Mouse (Mus musculus): ENCODE data around the gene Xirp1. TPM values are rescaled to one million over a fixed set of nuclear protein-coding genes. Genes with fewer than 3 reads are reported as not detected.

Xirp1 gene
- polyA plus RNA-seq, 1 experiment = 0.04 TPM

DNA sequence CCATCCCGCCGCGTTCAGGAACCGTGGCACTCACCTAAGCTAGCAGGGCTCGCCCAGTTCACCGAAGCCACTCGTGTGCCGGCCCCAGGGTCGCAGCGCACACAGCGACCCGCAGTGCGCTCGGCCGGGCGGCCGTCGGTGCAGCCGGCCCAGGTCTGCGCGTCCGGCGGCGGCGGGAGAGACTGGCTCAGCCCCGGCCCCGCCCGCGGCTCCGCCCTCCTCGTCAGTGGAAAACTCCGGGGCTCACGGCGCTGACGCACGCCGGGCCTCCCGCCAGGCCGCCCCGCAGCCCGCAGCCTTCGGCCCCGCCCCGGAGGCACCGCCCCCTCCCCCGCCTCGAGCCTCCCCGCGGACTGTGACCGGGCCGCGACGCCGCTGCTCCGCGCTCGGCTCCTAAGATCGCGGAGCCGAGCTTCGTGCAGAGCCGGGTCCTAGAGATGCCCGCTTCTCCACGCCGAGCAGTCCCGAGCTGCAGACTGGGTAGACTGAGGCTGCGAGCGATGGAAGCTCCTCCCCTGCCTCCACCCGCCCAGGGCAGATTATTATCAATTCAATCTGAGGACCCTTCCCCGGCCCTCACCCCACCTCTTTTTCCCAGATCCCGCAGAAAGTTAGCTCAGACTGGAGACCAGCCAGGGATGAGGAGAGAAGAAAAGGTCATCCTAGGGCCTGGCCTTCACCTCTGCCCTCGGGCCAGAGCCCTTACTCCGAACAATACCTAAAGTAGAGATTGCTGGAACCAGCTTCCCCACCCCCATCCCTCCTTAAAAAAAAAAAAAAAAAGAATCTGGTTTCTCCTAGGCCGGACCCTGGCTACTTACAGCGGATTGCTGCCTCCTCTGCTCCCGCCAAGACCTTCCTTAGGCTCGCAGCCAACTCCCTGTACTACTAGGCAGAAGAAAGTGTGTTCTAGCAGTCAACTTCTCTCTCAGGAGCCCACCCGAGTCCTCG lies 39.5 kb downstream of the Xirp1 start:
- peaks cover 16% of the 10 kb centered on the region for H3K4me1 ChIP-seq (ENCODE audit: control insufficient read depth, insufficient read depth, low read length)
- H3K27ac ChIP-seq (ENCODE audit: insufficient read depth, low read length) = peak overlapping the region; percentile 83
- TF ChIP-seq POLR2A (IDR thresholded peaks at IDR 0.05; ENCODE audit: extremely low read depth, insufficient read depth, low read length) (peak; percentile 69), CTCF (IDR thresholded peaks at IDR 0.05; ENCODE audit: extremely low read depth, insufficient read depth, low read length) (no peak)
- H3K4me3 ChIP-seq (ENCODE audit: insufficient read depth, low read length) = peak overlapping the region; percentile 85

DNA sequence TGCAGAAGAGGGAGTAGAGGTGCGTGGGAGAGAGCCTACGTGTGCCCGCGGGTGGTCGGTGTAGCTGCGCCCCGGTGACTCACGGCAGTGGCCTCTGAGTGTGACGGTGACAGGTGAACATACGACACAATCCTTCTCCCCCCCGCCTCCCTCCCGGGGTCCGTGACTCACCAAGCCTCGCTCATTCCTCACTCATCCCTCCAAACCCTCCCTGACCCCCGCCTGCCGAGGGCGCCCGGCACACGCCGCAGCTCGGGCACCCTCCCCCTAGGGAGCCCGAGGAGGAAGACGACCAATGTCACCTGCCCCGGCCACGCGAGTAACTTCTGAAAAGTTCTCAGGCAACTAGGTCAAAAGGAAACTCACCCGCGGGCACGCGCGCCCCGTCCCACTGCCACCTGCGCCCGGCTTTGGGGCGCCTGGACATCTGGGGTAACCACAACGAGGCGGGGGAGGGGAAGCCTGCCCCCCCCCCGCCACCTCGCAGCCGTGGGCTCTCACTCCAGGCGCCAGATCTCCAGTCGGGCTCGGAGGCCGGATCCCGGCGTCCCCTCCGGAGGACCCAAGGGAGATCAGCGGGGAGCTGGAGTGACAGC lies 40.3 kb downstream of the Xirp1 start:
- TF ChIP-seq CTCF (IDR thresholded peaks at IDR 0.05; ENCODE audit: extremely low read depth, insufficient read depth, low read length) (no peak), POLR2A (IDR thresholded peaks at IDR 0.05; ENCODE audit: extremely low read depth, insufficient read depth, low read length) (no peak)
- peaks cover 23% of the 10 kb centered on the region for H3K4me1 ChIP-seq (ENCODE audit: control insufficient read depth, insufficient read depth, low read length)
- peak overlapping the region; percentile 83 for H3K27ac ChIP-seq (ENCODE audit: insufficient read depth, low read length)
- peak overlapping the region; percentile 85 for H3K4me3 ChIP-seq (ENCODE audit: insufficient read depth, low read length)

DNA sequence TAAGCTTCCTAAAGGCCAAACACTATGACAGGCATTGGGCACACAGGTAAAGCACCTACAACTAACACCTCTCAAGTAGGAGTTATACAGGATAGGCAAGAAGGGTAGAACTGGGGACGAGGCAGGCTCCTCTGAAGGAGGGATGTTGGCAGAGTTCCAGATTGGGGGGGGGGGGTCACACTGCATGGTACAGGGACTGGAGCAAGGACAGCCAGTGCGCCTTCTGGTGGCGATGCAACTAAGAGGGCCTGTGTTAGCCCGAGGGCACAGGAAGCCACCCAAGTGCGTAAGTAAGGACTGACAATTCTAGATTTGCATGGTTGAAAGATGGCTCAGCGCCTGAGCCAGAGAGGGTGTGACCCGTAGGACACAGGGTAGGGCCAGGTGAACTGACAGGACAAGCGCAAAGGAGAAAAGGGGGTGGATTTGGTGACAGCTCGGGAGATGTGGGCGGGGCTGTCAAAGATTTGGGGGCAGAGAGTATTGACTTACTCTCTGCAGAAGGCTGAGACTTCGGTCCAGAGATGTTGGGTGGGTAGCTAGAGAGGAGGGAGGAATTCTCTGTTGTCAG lies 41.1 kb downstream of the Xirp1 start:
- TF ChIP-seq POLR2A (IDR thresholded peaks at IDR 0.05; ENCODE audit: extremely low read depth, insufficient read depth, low read length) = no peak
- TF ChIP-seq CTCF (IDR thresholded peaks at IDR 0.05; ENCODE audit: extremely low read depth, insufficient read depth, low read length) = peak; percentile 28
- Histone ChIP-seq H3K27ac (ENCODE audit: insufficient read depth, low read length) (peak overlapping the region; percentile 83), H3K4me1 (ENCODE audit: control insufficient read depth, insufficient read depth, low read length) (peaks cover 28% of the 10 kb centered on the region), H3K4me3 (ENCODE audit: insufficient read depth, low read length) (peak overlapping the region; percentile 85)

DNA sequence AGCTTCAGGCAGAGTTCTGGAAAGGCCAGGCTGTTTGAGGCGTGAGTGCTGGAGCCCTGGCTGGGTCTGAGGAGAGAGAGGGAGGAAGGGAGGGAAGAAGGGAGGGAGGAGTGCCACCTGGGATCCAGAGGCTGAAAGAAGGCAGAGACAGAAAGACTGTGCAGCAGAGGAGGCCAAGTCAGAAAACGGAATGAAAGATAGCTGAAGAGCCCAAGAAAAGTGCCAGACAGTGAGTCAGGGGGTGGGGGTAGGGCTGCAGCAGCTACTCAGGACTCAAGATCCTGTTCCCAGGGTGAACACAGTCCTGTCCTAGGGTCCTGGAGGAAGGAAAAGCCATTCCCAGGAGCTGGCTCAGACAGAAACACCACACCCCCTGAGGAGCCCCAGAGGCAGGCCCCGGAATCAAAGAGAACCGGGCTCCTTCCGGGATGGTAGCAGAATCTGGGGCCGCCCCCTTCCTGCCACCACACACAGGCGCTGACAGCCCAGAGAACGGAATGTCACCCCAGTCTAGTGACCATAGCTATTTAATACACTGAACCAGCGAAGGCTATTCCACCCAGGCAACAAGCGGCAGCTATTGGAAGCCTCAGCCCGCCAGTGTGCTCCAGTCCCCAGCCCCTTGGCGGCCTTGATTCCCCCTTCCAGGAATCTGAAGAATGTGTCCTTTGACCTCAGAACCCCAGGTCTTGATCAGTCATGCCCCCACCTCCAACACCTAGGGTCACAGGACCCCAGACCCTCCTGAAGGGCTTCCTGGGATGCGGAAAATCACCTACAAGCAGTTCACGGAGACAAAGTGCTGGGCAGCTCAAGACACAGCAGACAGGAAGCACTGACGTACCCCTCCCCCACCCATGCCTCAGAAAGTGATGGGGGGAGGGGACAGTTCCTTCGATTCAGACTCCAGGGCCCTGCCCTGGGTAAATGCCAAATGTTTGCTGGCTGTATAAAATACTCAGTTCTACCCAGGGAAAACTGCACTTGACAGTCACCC lies 41.9 kb downstream of the Xirp1 start:
- peak overlapping the region; percentile 83 for H3K27ac ChIP-seq (ENCODE audit: insufficient read depth, low read length)
- H3K4me3 ChIP-seq (ENCODE audit: insufficient read depth, low read length) = peak overlapping the region; percentile 85
- H3K4me1 ChIP-seq (ENCODE audit: control insufficient read depth, insufficient read depth, low read length) = peaks cover 30% of the 10 kb centered on the region
- TF ChIP-seq CTCF (IDR thresholded peaks at IDR 0.05; ENCODE audit: extremely low read depth, insufficient read depth, low read length) (no peak), POLR2A (IDR thresholded peaks at IDR 0.05; ENCODE audit: extremely low read depth, insufficient read depth, low read length) (peak; percentile 35; the same call in 1 of the 2 replicates)

DNA sequence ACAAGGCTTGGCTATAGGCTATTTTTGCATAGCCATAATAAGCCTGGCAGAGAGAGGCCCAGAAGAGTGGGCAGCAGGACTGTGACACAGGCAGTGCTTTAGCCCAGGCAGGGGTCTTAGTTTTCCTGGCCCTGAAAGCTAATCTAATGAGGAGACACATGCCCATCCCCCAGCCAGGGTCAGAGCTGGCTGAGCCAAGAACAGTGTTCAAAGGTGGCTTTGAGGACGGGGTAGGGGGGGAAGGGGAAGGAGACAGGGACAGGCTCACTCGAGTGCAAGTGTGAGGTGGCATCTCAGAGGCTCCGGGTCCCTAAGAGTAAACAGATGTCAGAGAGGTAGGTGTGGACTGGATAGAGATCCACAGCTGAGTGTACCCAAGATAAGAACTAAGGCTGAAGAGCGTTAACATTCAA lies 42.6 kb downstream of the Xirp1 start:
- Histone ChIP-seq H3K4me1 (ENCODE audit: control insufficient read depth, insufficient read depth, low read length) (peaks cover 30% of the 10 kb centered on the region), H3K27ac (ENCODE audit: insufficient read depth, low read length) (peak overlapping the region; percentile 83; the same call in 1 of the 2 replicates), H3K4me3 (ENCODE audit: insufficient read depth, low read length) (peak overlapping the region; percentile 85; the same call in 1 of the 2 replicates)
- TF ChIP-seq CTCF (IDR thresholded peaks at IDR 0.05; ENCODE audit: extremely low read depth, insufficient read depth, low read length) = no peak
- no peak for TF ChIP-seq POLR2A (IDR thresholded peaks at IDR 0.05; ENCODE audit: extremely low read depth, insufficient read depth, low read length)

DNA sequence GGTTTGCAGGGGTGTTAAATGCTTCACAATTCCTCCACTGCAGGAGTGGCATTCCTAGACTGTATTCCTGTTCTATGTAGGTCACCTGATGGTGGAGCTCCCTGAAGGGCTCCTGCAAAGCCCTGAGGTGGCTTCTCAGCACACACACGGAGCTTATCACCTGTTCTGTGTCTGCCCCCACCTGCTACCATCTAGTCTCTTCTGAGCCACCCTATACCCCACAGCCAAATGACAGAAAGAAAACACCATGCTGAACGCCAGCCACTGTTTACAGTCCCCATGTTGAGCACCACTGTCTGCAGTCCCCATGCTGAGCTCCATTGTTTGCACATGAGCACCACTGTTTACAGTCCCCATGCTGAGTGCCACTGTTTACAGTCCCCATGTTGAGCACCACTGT lies 43.6 kb downstream of the Xirp1 start:
- peaks cover 30% of the 10 kb centered on the region for H3K4me1 ChIP-seq (ENCODE audit: control insufficient read depth, insufficient read depth, low read length)
- TF ChIP-seq CTCF (IDR thresholded peaks at IDR 0.05; ENCODE audit: extremely low read depth, insufficient read depth, low read length) (no peak), POLR2A (IDR thresholded peaks at IDR 0.05; ENCODE audit: extremely low read depth, insufficient read depth, low read length) (no peak)
- H3K4me3 ChIP-seq (ENCODE audit: insufficient read depth, low read length) = no peak overlapping the region
- H3K27ac ChIP-seq (ENCODE audit: insufficient read depth, low read length) = no peak overlapping the region

DNA sequence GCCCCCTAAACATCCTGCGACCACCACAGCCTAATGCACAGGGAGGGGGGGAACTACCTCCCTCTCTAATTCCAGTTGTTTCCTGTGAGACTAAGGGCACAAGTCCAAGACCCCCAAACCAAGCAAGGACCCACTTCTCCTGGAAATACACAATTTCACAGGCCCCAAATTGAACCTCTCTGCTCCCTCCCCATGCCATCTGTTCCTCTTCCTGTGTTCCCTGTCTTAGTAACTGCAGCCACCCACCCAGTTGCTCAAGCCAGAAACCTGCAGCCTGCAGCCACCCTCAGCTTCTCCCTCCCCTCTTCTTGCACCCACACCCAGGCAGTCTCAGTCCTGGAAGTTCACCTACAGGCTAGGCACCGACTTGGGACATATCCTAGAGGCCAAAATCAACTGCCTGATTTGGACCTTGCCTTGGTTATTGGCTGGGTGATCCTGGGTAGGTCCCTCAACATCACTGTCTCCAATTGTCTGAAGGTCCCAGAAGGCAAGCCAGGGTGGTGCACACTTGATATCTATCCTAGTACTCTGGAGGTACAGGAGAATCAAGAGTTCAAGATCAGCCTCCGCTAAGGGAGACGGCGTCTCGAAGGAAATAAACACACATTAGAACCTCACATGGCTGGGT lies 44.5 kb downstream of the Xirp1 start:
- Histone ChIP-seq H3K4me3 (ENCODE audit: insufficient read depth, low read length) (no peak overlapping the region), H3K27ac (ENCODE audit: insufficient read depth, low read length) (peak overlapping the region; percentile 9; the same call in 1 of the 2 replicates), H3K4me1 (ENCODE audit: control insufficient read depth, insufficient read depth, low read length) (peaks cover 30% of the 10 kb centered on the region)
- TF ChIP-seq CTCF (IDR thresholded peaks at IDR 0.05; ENCODE audit: extremely low read depth, insufficient read depth, low read length) (no peak), POLR2A (IDR thresholded peaks at IDR 0.05; ENCODE audit: extremely low read depth, insufficient read depth, low read length) (no peak)

DNA sequence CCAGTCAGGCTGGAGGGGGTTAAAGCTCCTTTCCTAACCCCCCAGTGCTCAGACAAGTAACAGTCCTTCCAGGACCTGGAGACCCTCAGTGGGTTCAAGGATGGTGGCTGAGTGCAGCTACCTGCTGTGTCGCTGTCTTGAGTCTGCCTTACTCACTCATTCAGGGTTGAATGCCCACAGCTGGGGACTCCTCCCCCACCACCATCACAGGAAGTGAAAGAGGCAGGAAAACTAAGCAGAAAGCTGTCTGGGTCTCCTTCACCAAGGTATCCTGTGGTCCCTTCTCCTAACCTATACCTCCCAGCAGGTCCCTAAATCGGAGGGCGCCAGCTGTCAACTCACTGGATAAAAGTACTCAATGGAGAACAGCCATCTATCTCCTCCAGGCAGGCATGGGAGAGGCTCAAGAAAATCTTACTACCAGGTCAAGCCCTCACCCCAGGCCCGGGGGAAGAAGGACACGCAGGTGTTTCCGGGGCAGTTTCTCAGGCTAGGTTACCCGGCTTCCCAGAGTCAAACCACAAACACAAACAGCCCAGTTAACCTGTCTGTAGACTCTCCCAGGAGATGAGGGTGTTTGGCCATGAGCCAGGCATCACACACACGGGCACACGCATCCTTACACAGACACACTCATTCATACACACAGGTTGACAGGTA lies 45.1 kb downstream of the Xirp1 start:
- TF ChIP-seq POLR2A (IDR thresholded peaks at IDR 0.05; ENCODE audit: extremely low read depth, insufficient read depth, low read length) (no peak), CTCF (IDR thresholded peaks at IDR 0.05; ENCODE audit: extremely low read depth, insufficient read depth, low read length) (no peak)
- Histone ChIP-seq H3K4me3 (ENCODE audit: insufficient read depth, low read length) (no peak overlapping the region), H3K4me1 (ENCODE audit: control insufficient read depth, insufficient read depth, low read length) (peaks cover 30% of the 10 kb centered on the region), H3K27ac (ENCODE audit: insufficient read depth, low read length) (peak overlapping the region; percentile 24; the same call in 1 of the 2 replicates)
